Mouse (Mus musculus) mouse trophoblast stem cell (cell line): ENCODE data around the gene Evi5l.
"Not testable (repeated sequence)": the region's sequence is repeated elsewhere in the genome, so short reads cannot be mapped to it uniquely, and the experiment has no call there.

Source experiments
- in situ Hi-C, 2 experiments: fragments of 300-500 bp; cut with MseI, MboI; formaldehyde crosslinking; loops; 2 replicates in 1 of 2; 3 replicates in 1 of 2; pipeline ENCODE4 v1.15.1; 2025

Evi5l gene

DNA sequence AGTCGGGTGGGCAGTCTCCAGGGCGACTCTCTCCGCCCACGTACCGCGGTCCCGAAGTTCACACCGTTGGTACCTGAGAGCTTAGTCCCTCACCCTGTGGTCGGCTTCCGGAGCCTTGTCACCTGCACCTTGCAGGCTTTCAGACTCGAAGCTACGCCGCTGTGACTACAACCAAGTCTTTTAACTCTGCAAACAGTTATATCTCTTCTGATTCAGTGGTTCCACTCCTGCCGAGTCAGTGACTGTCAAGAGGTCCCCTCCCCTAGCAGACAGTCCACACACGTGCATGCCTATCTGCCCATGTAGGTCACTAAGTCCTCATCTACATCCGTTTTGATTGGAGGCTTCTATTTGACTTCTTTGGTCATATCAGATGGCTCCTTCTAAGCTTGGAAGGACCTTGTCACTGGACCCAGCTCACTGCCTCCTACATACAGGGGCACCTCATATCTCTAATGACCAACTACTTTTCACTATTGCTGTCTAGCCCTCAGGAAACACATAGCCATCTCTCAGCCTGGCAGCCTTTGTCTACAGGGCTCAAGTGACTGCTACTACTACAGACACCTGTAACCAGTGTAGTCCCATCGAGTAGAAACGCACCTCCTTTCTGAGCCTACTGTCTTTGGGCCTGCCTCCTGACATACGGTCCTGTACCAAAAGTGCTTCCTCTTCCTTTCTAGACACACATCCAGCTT lies 73.0 kb downstream of the Evi5l start:
- in situ Hi-C loops = no loop called here

DNA sequence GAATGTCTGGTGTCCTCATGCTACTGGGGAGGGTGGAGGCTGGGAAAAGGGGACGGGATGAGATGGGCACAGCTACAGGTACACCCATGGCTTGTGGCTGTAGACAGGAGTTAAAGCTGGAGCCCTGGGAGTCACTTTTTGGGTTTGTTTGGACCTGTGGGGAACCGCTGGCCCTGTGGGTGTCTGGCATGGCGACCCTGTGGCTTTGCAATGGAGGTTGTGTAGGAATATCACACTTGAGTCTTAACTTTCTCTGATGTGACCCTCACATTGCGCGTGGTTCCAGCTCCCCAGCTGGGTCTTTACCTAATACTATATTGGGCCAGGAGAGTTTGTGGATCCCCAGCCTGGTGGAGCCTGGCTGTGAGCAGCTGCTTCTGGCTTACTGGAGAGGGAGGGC lies 78.7 kb downstream of the Evi5l start:
- in situ Hi-C loops = no loop called here

GRCm38 (mm10) chr8:4245737-4246136 lies 79.4 kb downstream of the Evi5l start:
- in situ Hi-C loops = no loop called here

DNA sequence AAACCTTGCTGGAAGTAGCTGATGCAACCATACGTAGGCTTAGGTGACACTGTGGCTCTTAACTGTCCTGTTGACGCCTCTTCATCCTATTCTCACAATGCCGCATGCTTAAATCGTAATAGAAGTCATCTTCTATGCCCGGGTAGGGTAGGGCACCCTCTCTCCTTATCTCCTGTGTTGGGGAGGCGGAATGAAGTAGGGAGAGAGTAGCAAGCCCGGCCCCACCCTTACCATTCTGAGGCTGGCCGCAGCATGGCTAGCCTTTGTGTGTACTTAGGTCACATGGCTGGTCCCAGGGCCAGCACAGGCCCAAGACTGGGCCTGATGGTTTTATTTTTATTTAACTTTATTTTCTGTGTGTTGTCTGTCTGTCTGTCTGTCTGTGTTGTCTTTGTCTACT lies 80.9 kb downstream of the Evi5l start:
- in situ Hi-C loops = no loop called here

DNA sequence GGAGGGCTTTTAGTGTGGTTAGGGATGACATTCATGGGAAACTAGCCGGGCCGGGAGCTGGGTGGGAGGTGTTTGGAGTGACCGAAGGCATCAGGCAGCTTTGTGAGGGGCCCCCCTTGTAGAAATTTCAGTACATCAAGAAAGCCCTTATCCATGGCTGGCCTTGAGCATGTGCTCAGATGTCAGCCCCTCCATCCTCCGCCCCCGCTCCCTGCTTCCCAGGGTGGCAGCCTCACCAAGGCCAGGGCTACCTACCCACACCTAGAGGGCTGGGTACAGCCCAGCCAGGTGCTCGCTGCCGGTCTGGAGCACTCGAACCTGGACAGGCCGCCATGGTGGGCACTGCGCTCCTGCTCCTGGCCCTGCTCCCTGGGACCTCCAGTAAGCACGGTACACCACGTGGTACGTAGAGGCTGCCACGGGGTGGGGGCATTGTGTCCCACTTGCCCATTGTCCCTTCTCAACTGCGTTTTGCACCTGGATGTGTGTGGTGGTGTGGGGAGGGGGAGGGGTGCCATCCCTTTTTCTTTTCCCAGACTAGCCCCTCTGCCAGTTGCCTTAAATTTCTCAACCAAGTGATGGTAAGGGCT lies 81.7 kb downstream of the Evi5l start, which contains the start of gene Tgfbr3l:
TSS of gene Tgfbr3l (plus strand) at position 264 of the 590 bp plus-strand sequence.
- in situ Hi-C loops = no loop called here

DNA sequence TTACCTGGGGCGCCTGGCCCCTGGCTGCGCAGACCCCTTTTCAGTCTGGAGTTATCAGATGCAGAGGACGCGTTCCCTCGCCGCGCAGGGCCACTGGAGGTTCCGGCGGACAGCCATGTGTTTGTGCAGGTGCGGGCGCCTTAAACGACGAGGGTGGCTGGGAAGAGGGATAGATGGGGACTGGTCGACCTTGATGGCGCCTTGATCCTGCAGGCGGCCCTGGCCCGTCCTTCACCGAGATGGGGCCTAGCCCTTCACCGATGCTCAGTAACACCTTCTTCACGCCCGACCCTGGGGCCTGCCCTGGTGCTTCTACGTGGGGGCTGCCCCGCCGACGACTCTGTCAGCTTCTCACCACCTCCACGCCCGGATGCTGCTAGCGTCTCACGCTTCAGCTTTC lies 82.8 kb downstream of the Evi5l start:
- in situ Hi-C loops = no loop called here

- in situ Hi-C loops = no loop called here
These were observed 84.1 kb downstream of the Evi5l start for GRCm38 (mm10) chr8:4250306-4250970.

DNA sequence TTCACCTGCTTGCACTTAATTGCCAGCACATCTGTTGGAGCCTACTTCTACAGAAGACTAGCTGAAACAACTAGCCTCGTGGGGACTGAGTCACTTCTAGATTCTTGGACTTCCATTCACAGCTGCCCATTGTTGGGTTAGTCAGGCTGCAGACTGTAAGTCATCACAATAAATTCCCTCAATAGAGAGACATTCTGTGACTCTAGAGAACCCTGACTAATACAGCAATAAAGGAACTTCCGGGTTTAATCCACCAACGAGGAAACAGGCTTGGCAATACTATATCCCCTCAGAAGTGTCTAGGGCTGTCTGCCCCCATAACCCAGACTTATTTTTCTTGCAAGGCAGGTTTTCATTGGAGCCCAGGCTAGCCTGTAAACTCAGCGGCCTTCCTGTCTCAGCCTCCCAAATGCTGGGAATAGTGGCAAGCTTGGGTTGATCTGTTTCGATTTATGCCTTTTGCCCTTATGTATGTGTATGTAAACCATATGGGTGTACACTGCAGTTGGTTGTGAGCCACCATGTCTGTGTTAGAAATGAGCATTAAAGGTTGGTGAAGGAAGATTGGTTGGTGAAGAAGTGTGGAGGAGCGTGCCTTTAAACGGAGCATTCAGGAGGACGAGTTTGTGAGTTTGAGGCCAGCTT lies 85.9 kb downstream of the Evi5l start:
- in situ Hi-C loops = no loop called here

DNA sequence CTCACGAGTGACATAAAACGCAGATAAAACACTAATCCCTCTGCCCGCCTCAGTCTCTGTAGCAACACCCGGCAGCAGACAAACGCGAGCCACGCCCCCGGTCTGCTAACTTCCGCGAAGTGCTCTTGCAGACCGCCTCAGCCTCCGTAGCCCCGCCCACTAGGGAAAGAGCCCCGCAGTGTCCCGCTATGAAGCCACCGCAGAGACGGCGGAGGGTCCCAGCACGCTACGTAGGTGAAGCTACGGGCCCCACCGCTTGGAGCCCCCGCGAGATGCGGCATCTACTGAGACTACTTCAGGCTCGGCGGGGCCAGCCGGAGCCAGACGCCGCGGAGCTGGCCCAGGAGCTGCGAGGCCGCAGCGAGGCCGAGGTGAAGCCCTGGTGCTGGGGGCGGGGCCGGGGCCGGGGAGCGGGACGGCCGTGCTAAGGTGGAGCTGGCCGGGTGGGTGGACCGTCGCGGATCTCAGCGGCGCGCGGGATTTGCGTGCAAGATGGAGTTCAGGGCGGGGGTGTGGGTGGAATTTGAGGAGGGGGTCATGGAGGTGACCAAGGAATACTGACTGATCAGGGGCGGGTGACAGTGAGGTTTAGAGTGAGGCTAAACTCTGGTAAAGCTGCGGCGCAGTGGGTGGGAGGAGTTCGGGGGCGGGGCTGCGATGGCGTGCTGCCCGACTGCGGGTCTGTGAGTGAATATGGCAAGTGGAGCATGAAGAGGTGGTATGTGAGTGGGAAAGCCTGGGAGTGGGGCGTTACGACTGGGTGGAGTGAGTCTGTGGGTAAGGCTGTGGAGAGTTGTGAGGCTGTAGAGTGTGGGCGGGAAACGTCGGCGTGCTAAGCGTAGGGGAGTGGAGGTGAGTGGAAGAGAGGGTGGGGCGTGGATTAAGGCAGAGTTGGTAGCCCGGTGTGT lies 86.8 kb downstream of the Evi5l start, which contains the start of gene Snapc2:
TSS of gene Snapc2 (plus strand) at position 147 of the 908 bp plus-strand sequence.
- in situ Hi-C loops = no loop called here

- in situ Hi-C loops = no loop called here
These were observed 87.6 kb downstream of the Evi5l start for GRCm38 (mm10) chr8:4254001-4254400.

DNA sequence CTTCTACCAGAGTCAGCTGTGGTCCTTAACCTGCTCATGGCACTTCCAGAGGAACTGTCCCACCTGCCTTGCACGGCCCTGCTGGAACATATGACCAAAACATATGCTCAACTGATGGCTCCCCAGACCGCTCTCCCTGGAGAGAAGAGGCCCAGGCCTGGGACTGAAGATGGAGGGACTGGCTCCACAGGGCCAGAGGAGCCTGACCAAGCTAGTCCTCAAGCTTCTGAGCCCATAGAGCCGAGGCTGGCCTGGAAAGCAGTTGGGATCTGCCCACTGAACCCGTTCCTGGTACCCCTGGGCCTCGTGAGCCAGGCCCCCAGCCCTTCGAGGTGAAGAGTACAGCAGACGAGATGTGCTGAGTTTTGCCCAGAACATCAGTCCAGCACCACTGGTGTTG lies 89.1 kb downstream of the Evi5l start:
- in situ Hi-C loops = not testable (repeated sequence)

DNA sequence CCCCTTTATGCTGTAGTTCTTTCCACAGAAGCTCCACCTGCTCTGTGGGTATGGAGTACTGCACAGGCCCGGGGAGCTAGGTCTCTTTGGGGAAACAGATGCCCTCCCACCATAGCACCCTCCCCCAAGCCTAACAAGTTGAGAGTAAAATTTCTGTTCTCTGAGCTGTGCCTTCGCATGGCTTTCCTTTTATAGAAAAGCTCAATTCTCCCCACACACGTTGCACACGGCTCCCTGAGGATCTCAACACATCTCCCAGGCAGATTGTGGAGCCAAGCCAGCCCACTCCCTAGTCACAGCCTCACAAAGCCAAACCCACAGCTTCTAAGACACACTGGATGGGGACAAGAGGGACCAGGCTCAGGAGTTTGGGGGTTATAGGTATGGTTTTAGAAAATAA lies 90.5 kb downstream of the Evi5l start:
- in situ Hi-C loops = no loop called here

DNA sequence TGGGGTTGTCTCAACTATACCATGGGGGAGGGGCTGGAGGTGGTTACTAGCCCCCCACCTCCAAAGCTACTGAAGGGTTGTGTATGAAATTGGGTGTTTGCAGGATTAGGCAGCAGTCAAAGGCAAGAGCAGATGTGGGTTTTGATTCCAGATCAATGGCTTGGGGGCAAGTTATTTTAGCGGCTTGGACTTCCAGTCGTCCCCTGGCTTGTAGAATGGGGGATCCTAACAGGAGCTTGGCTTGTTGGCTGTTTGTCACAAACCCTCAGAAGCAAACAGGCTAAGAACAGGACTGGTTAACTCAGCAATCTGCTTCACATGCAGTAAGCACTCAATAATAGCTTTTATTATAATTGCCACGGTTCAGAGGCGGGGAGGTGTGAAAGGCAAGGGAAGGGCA lies 91.0 kb downstream of the Evi5l start:
- in situ Hi-C loops = no loop called here

DNA sequence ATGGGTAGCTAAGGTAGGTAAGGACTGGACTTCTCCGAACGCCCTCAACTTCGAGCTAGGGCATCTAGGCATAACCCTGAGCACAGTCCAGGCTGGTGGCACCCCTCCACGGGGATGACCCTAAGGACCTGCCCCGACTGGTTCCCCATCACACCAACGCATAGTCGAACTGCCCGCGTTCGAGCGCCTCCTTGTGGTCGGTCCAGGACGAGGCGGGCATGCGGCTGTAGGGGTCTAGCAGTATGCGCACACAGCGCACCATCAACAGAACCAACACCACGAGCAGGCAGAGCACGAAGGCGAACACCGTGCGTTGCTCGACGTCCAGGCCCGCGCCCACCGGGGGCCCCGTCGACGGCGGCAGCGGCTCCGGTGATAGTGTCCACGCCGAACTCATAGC lies 91.9 kb downstream of the Evi5l start:
- in situ Hi-C loops = no loop called here

GRCm38 (mm10) chr8:4258678-4259077 lies 92.3 kb downstream of the Evi5l start:
- in situ Hi-C loops = no loop called here

DNA sequence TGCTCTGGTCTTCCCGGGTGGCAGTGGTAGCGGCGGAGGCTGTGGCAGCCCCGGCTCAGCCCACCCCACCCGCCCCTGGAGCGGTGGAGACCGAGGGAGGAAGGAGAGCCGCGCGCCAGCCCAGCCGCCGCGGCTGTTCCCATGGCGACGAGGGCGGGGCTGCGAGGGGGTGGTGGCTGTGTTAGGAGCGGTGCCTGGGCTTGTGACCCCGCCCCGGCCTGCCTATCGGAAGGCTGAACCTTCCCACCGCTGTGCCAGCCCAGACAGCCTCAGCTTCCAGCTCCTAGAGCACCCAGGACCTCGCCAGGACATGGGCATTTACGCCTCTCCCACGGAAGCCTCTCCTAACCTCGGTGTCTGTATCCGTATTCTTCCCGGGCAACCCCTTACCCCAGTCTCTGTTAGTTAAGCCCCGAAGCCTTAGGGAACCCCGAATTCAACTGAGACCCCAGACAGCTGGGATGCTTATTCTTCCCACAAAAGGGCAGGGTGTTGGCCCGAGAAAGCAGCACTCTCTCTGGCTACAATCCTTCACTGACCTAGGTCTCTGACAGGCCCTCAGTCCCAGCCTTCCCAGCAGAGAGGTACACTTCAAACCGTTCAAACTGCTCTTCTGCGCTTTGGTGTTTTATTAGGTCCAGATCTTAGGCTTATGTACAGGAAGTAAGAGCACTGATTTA lies 92.9 kb downstream of the Evi5l start, which contains the start of gene Ctxn1:
TSS of gene Ctxn1 (minus strand) at position 150 of the 680 bp plus-strand sequence.
- in situ Hi-C loops = no loop called here

- in situ Hi-C loops = no loop called here
These were observed 93.4 kb downstream of the Evi5l start for GRCm38 (mm10) chr8:4259805-4260170.
